Mouse (Mus musculus): ENCODE measurements at regions not wholly inside any gene's neighbourhood (a gene's known extent, or its start where the extent isn't known, plus 50 kb on each side); places are given as distances from the start of the nearest gene placed in this dataset.

DNA sequence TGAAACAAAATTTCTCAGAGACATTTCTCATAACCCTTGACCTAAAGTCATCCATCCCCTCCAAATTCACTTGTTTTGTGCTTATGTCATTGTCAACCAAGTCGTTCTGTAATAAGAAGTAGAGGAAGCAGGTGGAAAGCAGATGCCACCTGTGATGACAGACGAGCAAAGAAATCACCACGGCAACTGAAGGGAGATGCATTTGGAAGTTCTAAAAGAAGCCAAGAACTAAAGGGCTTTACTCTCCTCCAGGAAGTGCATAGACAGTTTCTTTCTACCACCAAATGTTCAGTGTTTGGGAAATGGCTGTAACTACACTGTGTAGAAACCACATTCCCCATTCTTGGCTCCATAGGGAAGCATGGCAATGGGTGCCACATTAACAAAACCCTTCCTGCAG lies 317.4 kb downstream of the Gm10184 start:
- no peak for DNase-seq (ENCODE audit: low spot score)

DNA sequence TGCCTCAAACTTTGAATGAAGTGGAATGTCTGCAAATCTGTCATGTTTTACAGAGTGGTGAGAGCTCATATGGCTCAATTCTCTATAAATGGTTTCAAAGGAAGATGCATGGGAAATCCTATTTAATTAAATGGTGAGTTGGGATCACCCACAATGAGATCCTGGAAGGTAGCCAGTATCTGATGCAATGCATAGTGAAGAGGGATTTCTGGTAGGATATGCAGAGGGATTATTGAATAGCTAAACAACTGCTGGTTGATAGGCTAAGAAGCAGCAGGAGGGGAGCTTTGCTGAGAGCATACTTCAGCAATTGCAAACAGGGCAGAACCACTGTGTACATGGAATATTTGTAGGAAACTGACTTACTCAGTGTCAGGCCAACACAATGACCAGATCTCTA lies 350.7 kb downstream of the Gm10184 start:
- no peak for DNase-seq (ENCODE audit: low spot score)

DNA sequence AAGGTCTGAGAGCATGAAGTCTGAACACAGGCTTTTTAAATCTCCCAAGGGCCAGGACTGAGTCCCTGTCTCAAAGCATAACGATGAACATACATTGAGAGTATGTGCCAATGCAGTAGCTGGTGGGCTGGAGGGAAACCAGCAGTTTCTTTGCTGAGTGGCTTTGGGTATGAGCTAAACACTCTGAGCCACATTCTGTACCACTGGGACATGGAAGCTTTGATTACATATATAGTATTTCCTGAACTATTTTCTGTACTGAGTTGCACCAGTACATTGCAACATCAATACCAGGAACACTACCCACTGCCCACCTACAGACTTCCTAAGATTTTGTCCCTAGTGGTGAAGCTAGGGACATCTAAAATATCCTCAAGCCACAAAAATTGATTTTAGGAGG lies 354.3 kb upstream of the Fshr start:
- DNase-seq (ENCODE audit: low spot score) = no peak

DNA sequence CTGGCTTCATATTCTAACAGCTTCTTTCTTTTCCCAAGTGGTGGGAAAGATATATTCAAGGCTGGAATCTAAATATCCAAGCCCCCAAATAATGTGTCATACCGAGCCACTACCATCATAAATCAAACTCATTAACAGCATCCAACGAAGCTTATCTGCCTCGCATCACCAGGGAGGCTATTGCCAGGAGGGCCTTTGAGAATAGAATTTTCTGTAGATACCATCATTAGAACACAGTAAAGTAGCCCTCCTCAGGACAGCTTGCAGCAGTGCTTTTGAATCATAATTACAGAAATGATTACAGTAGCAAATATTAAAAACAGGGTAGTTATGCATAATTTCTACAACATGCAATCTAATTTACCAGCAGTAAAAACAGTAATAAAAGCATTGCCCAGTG lies 353.1 kb upstream of the Fshr start:
- no peak for DNase-seq (ENCODE audit: low spot score)

DNA sequence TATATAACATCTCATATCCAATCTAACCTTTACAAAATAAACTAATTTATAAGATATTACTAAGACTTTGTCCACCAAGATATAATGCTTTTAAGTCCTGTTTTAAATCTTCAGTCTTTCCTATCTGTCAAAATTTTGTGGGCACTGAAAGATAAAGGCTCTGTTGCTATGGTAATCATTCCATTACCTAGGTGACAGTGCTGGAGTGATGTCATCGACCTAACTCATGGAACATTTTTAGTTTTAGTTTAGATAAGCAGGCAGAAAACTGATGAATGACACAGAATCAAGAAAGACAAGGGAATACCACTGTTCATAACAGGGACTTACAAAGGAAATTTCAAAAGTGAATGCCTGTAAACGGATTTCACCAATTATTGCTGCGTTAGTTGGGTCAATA lies 350.3 kb upstream of the Fshr start:
- DNase-seq (ENCODE audit: low spot score) = no peak

DNA sequence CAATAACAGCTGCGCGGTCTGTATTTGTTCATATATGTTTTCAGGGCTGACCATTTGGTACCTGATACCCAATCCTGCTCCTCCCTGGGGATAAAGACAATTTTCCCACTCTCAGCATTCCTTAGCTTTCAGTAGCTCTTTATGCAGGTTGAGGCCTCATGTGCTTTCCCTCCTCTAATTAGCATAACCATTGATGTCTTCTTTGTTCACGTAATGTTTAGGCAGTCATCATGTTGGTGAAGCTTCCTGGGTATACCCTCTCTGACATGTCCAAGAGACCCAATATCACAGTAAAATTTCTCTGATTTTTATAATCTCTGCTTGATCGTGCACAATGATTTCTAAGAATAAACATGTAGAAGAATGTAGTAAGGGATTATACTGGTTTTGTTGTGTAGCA lies 321.4 kb upstream of the Fshr start:
- DNase-seq (ENCODE audit: low spot score) = peak; percentile 5

DNA sequence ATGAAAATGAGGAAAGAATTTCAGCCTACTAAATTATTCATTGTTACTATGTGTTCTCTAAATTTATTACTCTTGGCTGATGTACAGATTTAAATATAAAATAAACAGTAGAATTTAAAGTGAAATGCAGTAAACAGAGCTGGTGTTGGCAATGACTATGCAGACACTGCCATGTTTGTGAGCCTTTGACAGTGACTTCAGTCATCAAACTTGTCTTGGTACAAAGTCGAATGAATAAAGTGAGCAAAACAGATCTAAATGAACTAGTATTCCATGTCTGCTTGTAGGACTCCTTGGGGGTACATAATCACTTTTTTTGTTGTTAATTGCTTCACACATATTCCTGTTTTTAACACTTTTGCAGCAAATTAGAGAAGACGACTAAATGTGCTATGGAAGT lies 318.9 kb upstream of the Fshr start:
- DNase-seq (ENCODE audit: low spot score) = no peak

DNA sequence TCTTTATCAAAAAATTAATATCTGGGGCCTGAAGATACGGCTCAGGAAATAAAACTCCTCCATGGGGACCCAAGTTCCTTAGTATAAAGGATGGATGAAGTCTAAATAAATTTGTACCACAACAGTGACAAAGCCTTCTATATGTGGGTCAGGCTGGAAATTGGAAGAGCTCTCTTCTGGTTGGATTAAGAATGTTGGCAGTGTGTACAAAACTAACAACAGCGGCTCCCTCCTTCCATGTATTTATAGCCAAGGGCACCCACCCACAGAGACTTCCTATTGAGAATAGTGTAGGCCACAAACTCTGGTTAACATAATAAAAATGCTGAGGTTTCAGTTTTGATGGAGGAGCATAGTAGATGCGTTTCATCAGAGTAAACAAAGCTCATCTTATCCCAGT lies 304.8 kb upstream of the Fshr start:
- no peak for DNase-seq (ENCODE audit: low spot score)

DNA sequence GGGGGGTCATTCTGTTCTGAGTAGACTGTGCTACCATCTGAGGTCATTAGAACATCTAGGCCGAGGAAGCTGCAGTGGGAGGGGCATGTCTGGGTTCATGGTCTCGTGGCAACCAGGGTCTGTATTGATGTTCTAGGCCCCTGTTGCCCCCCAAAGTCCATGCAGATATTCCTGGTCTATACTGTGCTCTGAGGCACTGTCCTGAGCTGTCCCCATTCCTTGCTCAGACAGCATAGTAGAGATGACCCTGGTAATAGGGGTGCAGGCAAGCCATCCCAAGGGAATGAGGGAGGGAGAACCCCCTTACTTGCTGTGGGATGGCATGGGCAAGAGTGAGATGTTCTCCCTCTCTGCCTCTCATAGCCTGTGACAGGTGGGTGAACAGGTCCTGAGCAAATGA lies 293.1 kb upstream of the Fshr start:
- DNase-seq (ENCODE audit: low spot score) = no peak

DNA sequence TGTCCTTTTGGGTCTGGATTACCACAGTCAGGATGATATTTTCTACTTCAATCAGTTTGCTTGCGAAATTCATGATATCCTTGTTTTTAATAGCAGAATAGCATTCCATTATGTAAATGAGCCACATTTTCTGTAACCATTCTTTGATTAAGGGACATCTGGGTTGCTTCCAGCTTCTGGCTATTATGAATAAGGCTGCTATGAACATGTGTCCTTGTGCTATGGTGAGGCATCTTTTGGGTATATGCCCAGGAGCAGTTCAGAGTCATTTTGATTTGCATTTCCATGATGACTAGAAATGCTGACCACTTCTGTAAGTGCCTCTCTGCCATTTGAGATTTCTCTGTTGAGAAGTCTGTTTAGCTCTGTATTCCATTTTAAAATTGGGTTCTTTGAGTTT lies 266.0 kb upstream of the Fshr start:
- no peak for DNase-seq (ENCODE audit: low spot score)

DNA sequence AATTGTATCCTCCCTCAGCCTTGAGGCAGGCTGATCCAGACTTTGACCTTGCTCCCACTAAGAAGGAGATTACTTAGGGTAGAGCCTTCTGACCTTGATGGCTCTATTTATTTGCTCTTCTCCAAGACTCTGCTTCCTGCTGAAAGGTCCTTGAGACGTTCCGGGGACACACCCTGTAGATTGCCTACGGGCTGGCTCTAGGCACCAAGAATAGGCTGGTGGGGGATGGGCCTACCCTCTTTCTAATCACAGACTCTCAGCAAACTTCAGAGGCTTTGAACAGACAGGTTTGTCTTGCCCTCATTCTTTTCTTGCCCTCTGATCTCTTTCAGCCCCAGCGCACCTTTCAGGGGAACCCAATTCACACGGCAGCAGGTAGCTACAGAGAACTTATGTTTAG lies 265.4 kb upstream of the Fshr start:
- DNase-seq (ENCODE audit: low spot score) = no peak

DNA sequence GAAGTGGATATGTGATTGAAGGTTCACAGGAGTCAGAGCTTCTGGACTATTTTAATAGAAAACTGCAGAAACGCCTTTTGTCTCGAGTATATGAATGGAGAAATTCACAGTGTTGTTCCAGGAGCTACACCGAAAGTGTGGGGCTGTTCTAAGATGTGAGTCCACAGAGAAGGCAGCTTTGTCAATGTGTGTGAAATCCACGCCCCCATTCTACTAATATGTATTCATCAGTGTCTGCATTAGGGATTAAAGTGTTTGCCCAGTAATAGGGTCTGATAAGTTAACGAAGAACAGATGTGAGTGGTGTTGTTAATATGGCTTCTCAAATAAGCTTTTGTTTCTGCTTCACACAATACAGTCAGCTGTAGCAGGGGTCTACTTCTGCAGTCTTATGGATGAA lies 260.0 kb upstream of the Fshr start:
- peak; percentile 5 for DNase-seq (ENCODE audit: low spot score)

DNA sequence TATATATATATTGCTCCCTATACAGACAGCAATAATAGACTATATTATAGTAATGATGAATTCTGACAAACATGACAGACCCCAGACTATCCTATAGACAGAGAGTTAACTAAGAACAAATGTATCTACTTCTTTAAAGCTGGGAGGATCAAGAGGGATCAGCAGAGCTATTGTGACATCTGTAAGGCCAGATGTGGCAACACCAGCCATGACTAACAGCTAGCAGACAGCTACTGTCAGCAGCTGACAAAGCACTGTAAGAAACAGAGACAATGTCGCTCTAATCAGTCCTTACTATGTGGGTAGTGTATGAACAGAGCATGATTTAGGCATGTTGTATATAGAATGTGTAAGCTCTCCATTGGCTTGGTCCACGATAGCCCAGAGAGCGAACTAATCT lies 253.8 kb upstream of the Fshr start:
- DNase-seq (ENCODE audit: low spot score) = no peak

DNA sequence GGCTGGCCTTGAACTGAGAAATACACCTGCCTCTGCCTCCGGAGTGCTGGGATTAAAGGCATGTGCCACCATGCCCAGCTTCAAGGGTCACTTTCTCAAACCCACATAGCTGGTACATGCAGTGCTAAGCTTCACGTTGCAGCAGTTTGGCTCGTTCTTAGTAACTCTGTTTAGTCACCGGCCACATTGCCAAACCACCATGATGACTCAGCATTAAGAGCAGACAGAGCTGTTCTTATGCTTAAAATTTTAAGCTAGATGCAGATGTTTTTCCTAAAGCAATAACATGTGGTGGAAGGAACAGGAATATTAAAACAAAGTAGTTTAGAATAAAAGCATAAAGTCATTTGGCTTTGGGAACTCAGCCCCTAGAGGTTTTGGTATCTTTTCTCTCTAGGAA lies 250.2 kb upstream of the Fshr start:
- no peak for DNase-seq (ENCODE audit: low spot score)

DNA sequence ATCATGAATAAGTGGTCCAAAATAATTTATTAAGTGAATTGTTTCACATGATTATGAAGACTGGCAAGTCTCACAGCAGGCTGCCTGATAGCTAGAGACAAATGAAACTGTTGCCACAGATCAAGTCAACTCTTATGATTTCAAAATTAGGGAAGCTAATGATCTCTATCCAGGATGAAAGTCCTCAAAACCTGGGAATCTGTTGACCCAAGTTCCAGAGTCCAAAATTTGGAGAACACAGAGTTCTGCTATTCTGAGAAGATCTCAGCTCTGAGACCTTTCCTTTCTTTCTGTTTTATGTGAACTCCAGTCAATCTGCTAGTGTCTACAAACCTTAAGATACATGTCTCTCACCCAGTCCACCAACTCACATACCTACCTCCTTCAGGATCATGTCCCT lies 248.9 kb upstream of the Fshr start:
- no peak for DNase-seq (ENCODE audit: low spot score)

DNA sequence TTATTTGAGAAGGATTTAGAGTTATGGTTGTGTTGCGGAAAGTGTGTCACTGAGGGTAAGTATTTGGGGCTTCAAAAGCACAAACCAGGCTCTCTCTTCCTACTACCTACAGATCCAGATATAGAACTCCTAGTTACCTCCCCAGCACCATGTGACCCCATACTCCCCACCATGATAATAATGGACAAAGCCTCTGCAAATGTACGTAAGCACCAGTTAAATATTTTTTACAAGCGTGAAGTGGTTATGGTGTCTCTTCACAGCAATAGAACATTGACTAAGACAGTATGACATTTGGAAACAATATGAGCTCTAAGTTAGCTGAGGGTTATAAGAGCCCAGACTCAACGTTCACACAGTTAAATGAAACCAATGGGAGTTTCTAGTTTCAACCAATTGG lies 233.8 kb upstream of the Fshr start:
- DNase-seq (ENCODE audit: low spot score) = no peak

DNA sequence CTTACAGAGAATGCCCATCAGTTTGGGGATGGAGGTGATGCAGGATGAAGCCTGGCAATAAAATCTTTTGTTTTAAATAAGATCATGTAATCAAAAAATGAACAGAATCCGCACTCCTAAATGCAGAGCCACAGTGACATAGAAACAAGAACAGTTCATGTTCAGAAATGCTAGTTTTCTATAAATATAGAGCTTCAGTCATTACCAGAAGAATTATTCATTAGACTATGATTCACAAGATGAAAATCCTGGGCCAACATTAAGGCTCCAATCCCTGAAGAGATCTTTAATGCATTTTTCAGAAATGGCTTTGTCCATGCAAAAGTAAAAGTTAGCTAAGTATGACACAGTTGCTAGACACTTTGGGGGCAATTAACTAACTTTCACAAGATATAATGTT lies 209.6 kb upstream of the Fshr start:
- no peak for DNase-seq (ENCODE audit: low spot score)

DNA sequence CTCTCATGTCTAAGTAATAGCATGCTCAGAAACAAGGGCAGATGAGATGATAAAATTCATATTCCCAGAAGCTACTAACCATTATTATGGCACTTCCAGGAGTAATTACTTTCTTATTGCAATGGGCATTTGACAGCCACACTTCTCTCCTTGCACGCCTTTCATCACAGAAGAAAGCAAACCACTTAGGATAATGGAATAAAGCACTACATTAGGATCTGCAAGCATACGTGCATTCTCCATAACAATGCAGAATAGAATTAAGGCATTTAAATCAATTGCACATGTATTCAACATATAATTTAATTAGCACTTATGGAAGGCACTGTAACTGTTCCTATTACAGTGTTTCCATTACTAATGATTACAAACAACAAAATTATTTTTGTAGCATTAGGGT lies 205.1 kb upstream of the Fshr start:
- DNase-seq (ENCODE audit: low spot score) = no peak

DNA sequence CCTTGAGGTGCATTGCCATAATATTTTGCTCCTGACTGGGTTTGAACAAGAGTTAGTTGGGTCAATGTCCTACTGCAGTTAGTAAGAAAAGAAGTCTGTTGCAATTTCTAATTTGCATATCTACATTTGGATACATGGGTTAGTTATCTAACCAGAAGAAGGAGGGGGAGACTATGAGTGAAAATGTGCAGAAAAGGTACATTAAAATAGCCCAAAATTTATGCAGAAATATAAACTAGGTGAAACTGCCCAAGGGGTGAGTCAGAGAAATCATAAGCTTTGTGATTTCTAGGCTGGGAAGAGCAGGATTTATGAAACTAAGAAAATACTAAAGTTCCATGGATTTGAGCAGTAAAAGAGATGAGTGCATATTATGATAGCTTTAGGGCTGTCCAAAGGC lies 156.8 kb upstream of the Fshr start:
- DNase-seq (ENCODE audit: low spot score) = no peak

DNA sequence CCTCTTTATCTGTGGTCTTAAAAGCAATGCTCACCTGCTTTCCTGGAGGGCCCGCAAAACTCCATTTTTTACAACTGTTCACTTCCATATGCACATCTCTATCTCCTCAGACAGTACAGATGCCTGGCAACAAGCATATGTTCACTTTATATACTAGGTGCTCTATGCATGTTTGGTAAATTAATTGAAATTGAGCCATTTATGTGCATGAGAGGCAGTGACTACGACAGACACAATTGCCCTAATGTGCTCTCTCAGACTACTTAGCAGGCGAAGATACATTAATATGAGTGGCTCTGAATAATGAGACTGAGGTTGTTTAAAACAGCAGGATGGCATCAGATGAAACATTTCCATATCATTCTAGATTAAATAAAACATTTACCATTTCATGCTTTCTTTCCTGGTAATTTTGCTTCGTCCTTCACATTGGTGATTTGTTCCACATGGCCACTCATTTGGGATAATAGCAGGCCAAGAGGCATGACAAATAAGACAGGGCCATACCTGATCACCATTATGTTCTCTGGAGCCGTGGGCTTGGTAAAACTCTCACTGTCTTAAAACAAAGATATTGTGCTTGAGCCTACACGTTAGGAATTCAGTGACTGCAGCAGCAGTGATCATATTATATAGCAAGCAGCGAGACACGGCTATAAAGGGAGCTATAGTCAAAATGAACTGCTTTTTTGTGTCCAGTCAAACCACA lies 140.2 kb upstream of the Fshr start:
- DNase-seq (ENCODE audit: low spot score) = no peak

DNA sequence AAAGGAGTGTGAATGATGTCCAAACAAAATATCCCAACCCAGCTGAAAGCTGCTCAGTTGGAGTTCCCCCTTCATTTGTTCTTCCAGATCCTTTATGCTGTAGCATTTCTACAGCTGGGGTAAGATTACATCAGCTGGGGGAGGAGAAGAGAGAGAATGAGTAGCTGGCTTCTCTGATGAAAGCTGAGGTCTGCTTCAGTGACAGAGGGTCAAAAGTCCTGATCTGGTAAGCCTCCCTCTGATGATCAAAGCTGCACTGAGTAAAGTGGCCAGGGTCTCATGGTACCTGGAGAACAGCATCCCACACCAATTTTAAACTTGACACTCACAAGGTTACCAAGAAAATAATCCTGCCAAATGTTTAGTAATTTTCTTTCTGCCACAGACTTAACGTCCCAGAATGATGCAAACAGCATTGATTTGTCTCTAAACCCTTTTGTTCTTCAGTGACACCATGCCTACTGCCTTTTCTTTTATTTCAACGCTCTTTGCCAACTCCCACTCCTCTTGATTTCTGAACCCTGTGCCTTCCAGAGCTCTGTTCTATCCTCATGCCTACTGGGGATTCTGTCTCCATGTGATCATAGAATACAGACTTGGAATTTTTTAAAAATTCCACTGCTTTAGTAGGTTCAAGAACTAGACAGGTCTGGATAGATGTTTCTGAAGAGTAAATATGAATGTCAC lies 119.3 kb upstream of the Fshr start:
- DNase-seq (ENCODE audit: low spot score) = no peak

DNA sequence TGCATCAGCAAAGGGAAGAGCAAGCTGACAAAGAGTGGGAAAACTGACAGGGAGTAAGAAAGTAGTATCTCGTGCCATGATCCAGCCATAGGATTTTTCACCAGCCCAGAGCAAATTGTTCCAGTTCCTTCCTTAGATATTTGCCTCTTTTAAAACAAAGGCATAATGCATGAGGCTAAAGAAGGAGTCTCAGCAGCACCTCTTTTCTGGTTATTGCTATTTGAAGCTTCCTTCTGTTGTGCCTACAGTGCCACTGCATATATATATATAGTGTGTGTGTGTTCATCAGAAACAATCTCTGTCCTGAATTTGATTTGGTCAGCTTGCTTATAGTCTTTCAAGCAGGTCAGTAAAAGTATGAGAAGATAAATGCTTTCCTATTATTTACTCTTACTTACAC lies 117.9 kb upstream of the Fshr start:
- no peak for DNase-seq (ENCODE audit: low spot score)

DNA sequence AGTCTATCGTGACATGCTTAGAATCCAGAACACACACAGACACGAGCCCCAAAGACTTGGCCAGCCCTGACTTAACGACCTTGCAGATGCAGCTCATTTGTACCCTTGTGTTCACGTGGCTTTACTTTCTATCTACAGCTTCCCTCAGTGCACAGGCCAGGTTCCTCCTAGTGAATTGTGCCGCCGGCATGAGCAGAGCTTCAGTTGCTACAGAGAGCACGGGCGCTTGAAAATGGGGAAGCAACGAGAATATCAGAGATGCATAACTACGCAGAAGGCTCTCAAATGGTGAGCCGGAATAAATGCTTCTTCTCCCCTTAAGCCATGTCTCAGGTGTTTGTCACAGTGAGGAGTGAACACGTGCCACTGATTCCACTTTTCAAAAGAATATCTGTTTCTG lies 110.7 kb upstream of the Fshr start:
- no peak for DNase-seq (ENCODE audit: low spot score)

DNA sequence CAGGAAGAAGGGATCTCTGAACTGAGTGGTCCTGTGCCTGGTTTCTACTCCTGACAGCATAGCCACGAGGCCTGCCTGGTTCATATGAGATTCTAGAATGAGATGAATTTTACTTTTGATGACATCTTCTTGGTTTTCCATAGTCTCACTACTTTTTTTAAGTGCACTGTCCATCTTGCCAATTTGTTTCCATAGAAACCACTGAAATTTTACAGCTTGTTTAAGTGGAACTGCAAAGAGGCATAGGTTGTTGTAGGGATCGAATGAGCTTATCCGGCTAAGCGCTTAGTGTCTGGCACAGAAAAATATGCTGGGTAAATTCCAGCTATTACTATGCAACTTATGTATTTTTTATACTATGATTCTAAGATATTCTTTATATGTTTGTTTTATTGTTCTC lies 100.8 kb upstream of the Fshr start:
- no peak for DNase-seq (ENCODE audit: low spot score)

Data from embryo, embryonic 10.5 days (tissue).